Mouse (Mus musculus) MEL-GATA-1-ER (cell line): ENCODE measurements around the gene Nfu1.

ENCODE experiments used
- DNase-seq: peaks from one replicate; pipeline ENCODE4 v3.0.0-alpha.2; 2012; ENCODE audit warnings: low read depth; ENCODE audit errors: extremely low read depth

The Nfu1 gene

GRCm38 (mm10) chr6:87008887-87009286 is at the start of gene Nfu1:
TSS of gene Nfu1 (plus strand) at chr6:87009236.
- DNase-seq: no peak

DNA sequence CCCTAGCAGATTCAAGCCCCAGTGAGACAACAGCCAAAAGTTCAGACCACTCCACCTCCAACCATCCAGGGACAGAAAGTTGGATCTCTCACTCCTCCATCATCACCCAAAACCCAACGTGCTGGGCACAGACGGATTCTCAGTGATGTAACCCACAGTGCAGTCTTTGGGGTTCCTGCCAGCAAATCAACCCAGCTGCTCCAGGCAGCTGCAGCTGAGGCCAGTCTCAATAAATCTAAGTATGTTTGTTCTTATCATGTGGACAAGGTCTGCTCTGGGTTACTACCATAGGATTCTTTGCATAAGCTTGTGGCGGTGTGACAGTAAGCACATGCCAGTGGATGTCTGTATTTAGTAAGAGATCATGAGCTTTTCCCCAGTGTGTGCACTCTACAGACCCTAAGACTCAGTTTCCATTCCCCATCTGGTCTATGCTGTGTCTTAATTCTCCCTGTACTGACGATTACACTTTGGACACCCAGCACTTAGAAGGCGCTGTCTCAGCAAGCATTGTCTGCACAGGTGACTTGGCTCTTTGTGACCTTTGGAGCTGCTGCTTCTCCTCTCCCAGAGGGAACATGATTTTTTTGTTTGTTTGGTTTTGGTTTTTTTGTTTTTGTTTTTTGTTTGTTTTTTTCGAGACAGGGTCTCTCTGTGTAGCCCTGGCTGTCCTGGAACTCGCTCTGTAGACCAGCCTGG is 44.9 kb upstream of the Nfu1 start:
- no peak for DNase-seq

DNA sequence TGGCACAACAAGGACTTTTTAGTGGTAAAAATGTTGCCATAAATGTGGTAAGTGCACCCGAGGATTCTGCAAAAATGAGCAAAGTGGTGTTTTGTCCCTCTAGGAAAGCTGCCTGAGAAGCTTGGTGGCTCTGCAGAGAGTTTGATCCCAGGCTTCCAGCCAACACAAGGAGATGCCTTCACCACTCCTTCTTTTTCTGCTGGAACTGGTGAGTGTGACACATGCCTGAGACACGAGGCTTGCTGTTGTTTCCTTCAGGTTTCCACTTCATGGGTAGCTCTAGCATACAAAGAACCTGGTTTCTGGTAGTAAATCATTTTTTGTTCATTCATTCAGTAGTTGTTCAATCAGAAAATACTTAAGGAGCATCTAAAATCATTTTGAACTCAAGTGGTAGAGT is 41.9 kb upstream of the Nfu1 start:
- no peak for DNase-seq

DNA sequence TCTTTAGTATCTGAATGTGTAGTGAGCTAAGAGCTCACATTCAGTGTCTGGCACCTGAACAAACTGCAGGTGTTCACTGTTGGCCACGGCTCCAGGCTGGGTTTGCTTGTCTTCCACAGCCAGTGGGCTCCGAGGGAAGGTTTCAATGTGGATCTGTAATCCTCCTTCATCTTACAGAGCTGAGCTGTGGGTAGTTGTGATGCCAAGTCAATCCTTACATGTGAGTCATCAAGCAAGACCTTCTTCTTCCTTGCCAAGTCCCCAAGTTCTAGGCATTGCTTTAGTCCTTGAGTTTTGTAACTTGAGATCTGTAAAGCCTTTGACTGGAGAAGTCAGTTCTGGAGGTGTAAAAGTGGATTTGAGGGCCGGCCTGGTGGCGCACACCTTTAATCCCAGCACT is 35.1 kb upstream of the Nfu1 start:
- DNase-seq: no peak

GRCm38 (mm10) chr6:86978156-86978908 is 30.7 kb upstream of the Nfu1 start:
- DNase-seq: no peak

GRCm38 (mm10) chr6:86978909-86979265 is 30.1 kb upstream of the Nfu1 start:
- DNase-seq: no peak

DNA sequence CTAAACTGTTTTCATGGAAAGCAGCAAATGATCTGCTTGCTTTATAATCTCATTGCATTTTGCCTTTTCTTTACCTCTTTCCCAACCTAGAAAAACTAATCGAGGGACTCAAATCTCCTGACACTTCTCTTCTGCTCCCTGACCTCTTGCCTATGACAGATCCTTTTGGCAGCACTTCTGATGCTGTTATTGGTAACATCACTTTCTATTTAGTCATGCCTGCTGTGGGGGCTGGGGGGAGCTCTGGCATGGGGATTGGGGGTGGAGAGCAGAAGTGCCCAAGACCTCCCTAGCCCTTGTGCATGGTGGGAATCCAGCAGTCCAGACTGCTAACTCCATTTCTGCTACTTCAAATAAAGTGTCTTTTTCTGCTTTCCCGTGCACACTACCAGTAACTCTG is 27.8 kb upstream of the Nfu1 start:
- DNase-seq: no peak

DNA sequence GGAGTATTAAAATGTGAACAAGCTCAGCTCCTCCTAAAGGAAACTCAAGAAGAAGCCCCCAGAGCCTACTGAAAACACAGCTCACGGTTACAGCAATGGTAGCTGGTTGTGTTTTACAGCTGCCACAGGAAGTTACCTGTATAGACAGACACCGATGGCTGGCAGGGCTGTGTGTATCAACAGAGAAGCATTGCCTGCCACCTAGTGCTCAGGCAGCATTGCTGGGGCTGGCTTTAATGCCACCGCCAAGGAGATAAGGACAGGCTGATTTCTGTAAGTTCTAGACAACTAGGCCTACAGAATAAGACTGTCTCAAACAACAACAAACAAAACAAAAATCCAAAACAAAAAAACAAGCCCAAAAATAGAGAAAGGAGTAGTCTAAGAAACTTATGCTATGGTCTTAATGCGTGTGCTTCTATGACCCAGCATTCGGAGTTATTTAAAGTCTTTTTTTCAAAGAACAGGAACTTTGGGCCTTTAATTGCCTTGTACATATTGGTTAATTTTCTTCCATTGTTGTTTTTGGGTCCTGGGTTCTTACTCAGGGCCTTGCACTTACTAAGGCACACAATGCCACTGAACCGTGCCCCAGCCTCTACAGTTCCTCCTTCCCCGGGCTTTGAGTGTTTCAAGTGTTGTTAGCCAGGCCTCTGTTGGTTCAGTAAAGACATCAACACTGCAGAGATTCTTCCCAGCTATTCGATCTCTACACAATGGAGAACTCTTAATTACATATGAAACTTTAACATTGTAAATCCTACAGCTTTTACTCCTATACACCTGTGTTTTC is 23.5 kb upstream of the Nfu1 start:
- DNase-seq: no peak

- DNase-seq: no peak
These were observed 19.5 kb upstream of the Nfu1 start for GRCm38 (mm10) chr6:86989576-86989975.

DNA sequence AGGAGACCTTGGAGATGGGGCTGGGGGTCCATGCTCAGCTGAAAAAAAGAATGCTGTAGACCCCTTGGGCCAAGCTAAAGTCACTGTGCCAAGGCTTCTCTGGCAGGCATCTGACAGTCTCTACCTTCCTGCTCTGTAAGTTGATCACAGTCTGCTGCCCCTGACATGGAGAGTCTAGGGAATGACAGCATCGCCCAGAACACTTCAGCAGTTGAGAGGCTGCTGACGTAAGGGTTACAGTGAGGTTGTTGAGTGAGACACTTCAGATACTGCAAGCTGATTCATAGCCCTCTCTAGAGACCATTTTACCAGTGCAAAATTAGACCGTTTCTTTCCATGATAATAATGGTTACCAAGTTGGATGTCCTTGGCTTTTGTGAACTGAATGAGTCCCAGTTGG is 18.0 kb upstream of the Nfu1 start:
- no peak for DNase-seq

DNA sequence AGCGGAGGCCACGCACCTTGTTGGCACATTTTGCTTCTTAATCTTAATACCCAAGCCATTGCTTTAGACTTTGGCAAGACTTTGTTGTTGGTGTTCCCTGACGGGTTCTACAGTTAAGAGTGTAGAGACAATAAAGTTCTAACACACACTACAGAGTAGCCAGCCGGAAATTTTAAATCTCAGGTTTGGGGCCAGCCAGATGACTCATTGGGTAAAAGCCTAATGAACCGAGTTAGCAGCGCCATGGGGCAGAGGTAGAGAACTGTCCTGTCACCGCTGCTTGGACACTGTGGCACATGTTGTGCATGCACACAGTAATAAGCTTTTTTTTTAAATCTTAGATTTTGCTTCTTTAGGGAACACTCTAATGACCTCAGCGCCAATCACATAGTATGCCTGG is 16.7 kb upstream of the Nfu1 start:
- DNase-seq: no peak

DNA sequence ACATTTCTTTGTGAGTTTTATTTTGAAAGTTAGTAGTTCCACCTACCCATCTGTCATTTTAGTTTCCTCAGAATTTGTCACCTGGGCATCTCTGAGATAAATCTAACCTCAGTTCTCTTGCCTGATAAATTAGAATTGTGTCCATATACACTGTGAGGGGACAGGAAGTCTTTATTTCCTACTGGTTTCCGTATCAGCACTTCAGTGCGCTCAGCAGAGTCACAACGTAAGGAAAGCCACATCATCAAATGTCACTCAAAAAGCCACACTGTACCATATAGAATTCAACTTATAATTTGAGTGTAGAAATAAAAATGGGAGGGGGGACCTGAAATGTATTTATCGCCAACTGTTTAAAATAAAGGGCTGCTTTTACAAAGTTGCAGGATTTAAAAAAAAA is 14.8 kb upstream of the Nfu1 start:
- no peak for DNase-seq

GRCm38 (mm10) chr6:86996629-86997307 is 12.3 kb upstream of the Nfu1 start:
- DNase-seq: no peak

DNA sequence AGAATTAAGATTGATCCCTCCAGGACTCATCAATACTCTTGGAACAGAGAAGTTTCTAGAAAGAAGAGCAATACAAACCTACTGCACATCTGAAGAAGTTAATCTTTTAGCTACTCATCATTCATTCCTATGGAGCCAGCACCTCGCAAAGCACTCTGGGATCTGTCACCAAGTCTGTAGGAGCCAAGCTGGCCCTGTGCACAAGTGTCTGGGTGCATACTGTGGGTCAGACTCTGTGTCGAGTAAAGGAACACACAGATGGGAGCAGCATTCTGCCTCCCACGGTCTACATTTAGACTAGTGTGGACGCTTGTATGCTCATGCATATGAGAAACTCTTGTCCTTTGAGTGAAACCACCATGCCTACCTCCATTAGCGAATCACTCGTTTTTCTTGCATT is 11.7 kb upstream of the Nfu1 start:
- DNase-seq: no peak

DNA sequence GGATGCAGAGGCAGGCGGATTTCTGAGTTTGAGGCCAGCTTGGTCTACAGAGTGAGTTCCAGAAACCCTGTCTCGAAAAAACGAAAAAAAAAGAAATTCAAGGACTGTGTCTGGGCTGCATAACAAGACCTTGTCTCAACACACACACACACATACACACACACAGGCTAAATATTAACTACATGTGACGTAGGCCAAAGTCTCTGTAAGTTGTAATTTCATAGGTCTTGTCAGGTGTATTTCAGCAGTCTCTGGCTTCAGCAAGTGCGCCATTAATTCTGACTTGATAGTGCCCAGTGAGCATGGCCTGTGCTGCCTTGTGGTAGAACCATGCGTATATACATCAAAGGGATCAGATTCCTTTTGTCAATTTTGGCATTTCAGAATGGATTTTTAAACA is 7.0 kb upstream of the Nfu1 start:
- no peak for DNase-seq

GRCm38 (mm10) chr6:87002521-87003055 is 6.4 kb upstream of the Nfu1 start:
- DNase-seq: peak; percentile 52

DNA sequence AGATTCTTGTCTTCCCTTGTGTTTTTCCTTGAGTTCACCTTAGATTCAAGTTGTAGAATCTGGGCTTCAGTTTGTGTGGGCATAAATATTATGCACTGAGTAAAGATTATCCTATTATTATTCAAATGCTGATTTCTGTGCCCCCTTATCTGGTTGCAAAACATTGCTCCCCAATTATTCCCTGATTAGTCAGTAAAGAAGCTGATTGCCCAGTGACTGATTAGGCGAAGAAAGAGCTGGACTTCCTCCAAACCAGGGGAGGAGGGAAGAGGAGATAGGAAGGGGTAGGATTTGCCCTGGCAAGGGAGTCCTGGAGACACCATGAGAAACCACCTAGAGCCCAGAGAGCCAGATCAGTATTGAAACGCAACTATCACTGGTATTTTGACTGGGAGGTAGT is 4.9 kb upstream of the Nfu1 start:
- no peak for DNase-seq

DNA sequence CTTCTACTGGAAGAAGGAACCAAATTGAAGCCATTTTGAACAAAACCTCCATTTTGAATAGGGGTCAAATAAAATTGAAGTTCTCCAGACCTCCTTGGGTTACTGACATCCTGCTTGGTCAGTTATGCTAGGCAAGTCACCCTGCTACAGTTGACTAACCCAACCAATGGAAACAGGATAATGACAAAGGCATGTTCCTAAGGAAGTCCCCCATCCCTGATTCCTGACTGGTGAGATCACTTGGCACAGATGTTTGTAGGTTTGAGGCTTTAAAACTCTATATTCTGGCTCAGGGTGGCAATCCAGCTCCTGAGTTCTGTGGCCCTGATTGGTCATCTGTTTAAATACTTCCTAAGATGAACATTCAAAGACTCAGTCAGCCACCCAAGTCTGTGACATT is 3.5 kb upstream of the Nfu1 start:
- DNase-seq: no peak

- peak; percentile 87 for DNase-seq
These were observed 774 bp downstream of the Nfu1 start for GRCm38 (mm10) chr6:87009692-87010328.

DNA sequence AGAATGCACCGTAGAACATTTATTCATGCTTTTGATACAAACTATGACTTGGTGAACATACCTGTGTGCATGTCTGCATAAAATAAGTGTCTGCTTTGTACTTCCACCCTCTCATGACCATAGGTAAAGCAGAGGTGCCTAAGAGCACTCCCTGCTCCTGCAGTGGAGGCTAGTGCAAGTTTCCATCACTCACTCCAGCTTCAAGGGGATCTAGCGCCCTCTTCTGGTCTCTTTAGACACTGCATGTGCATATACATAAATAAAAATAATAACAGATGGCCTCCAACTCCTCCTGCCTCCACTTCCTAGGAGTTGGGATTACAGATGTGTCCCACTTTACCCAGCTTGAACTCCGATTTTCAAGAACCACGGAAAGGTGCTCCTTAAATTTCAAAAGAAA is 7.9 kb downstream of the Nfu1 start:
- DNase-seq: peak; percentile 41

DNA sequence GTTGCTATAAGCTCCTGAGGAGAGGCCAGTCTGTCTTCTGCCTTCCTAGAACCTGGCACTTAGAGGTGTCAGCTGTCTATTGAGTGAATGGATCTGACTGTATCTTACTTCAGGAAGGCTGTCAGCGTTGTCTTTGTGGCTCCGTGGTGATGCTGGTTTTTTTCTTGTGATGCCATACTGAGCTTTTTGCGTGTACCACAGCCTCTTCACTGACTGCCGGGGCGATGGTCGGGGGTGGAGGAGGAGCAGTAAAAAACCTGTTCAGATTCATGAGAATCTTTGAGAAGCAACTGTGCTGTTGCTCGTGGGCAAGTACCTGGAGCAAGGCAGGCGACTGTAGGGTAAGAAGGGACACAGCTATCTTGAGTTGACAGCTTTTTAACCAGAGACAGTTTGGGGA is 9.8 kb downstream of the Nfu1 start:
- no peak for DNase-seq
